Mouse (Mus musculus) forebrain, embryonic 14.5 days (tissue): ENCODE measurements around the gene Mical1. TPM values are rescaled to one million over a fixed set of nuclear protein-coding genes. Genes with fewer than 3 reads are reported as not detected.

Experiments used
- ATAC-seq: fragments of 200-750 bp; cut with Nextera tagmentation; 2 replicates; pipeline ENCODE4 v1.8.0; 2017; ENCODE audit warnings: mild to moderate bottlenecking, moderate library complexity
- DNase-seq: peaks from one replicate; pipeline ENCODE4 v3.0.0-alpha.2; 2015; ENCODE audit warnings: low spot score
- H3K27ac ChIP-seq: fragments of 300-500 bp; sonication (generic); 2 replicates; pipeline ENCODE4 v1.5.1; 2014; ENCODE audit warnings: low read depth, mild to moderate bottlenecking, control low read depth, low read length, moderate library complexity
- H3K27me3 ChIP-seq: fragments of 300-500 bp; sonication (generic); replicated peaks from 2 replicates; pipeline ENCODE4 v1.6.1; 2014; ENCODE audit warnings: low read length, control low read depth, mixed read lengths; ENCODE audit not compliant: control insufficient read depth, insufficient read depth
- H3K36me3 ChIP-seq: fragments of 300-500 bp; sonication (generic); 2 replicates; pipeline ENCODE4 v1.6.1; 2014; ENCODE audit warnings: low read length, control low read depth; ENCODE audit not compliant: control insufficient read depth, insufficient read depth
- H3K4me1 ChIP-seq: fragments of 300-500 bp; sonication (generic); 2 replicates; pipeline ENCODE4 v1.6.1; 2014; ENCODE audit warnings: antibody characterized with exemption, low read length, control low read depth; ENCODE audit not compliant: control insufficient read depth, insufficient read depth
- H3K4me2 ChIP-seq: fragments of 300-500 bp; sonication (generic); 2 replicates; pipeline ENCODE4 v1.6.1; 2014; ENCODE audit warnings: mild to moderate bottlenecking, control low read depth, low read length
- H3K4me3 ChIP-seq: fragments of 300-500 bp; sonication (generic); 2 replicates; pipeline ENCODE4 v1.5.1; 2014; ENCODE audit warnings: low read depth, low read length, control low read depth
- H3K9ac ChIP-seq: fragments of 300-500 bp; sonication (generic); 2 replicates; pipeline ENCODE4 v1.6.1; 2014; ENCODE audit warnings: mild to moderate bottlenecking, low read length, control low read depth, moderate library complexity
- H3K9me3 ChIP-seq: fragments of 300-500 bp; sonication (generic); replicated peaks from 2 replicates; pipeline ENCODE4 v1.6.1; 2016; ENCODE audit warnings: low read length, control low read depth, mixed read lengths; ENCODE audit not compliant: control insufficient read depth
- WGBS: fragments of 180-500 bp; shearing (Covaris S2); extraction: QIAGEN DNeasy Blood & Tissue Kit; methylation state at CpG from one replicate; pipeline ENCODE4 v1.1.7; 2014; 5-methylcytosine and 5-hydroxymethylcytosine counted together
- polyA plus RNA-seq: library from polyadenylated mRNA; unstranded; fragments of >200 nt; fragmentation: Nextera tagmentation; extraction: Ambion mirVana; gene quantifications from 2 replicates; pipeline ENCODE4 v1.2.1, GENCODE M21; 2014

The Mical1 gene
- polyA plus RNA-seq, 1 experiment from 2014 or later, result 24.9 TPM

DNA sequence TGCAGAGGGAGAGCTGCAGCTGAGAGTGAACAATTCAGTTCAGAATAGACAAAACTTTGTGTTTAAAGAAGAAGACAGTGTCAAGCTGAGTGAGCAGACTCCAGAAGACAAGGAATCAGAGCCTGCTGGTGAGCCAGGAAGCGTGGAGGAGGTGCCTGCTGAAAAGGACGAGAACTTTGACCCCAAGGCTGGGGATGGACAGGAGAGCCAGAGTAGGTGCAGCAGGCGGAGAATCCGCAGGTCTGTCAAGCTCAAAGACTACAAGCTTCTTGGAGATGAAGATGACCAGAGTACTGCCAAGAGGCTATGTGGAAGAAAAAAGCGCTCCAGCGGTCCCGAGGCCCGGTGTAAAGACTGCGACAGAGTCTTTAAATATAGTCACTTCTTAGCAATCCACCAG, 24.5 kb upstream of the Mical1 start:
- 96% methylated on average over 9 of the region's 9 CpGs for WGBS
- Histone ChIP-seq H3K9me3 (no peaks in the 10 kb centered on the region), H3K4me2 (no peak overlapping the region), H3K27ac (no peak overlapping the region), H3K4me1 (peaks cover 9% of the 10 kb centered on the region), H3K27me3 (no peaks in the 10 kb centered on the region), H3K4me3 (no peak overlapping the region), H3K36me3 (peaks cover 40% of the 10 kb centered on the region), H3K9ac (no peak overlapping the region)
- DNase-seq (no peak), ATAC-seq (no peak)

DNA sequence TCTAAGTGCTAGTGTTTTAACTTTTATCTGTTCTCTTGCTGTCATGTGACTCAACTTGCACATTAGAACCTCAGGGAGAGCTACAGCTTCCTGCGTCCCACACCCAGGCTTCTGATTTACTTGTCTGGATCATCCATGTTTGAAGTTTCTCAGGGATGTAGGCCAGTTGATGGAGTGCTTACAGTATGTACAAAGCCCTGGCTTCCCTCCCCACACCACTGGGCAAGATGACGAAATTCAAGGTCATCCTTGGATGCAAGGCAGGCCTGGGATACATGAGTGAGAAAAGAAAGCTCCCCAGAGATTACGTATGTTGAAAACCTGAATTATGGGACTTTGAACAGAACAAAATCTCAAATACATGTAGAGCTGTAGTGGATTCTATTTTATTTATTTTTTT, 23.3 kb upstream of the Mical1 start:
- no peak overlapping the region for H3K9ac ChIP-seq
- 90% methylated on average over 3 of the region's 3 CpGs for WGBS
- H3K27me3 ChIP-seq, result no peaks in the 10 kb centered on the region
- peaks cover 9% of the 10 kb centered on the region for H3K4me1 ChIP-seq
- H3K36me3 ChIP-seq, result peaks cover 42% of the 10 kb centered on the region
- no peak overlapping the region for H3K4me2 ChIP-seq
- H3K27ac ChIP-seq, result no peak overlapping the region
- H3K9me3 ChIP-seq, result no peaks in the 10 kb centered on the region
- DNase-seq (no peak), ATAC-seq (no peak)
- no peak overlapping the region for H3K4me3 ChIP-seq

DNA sequence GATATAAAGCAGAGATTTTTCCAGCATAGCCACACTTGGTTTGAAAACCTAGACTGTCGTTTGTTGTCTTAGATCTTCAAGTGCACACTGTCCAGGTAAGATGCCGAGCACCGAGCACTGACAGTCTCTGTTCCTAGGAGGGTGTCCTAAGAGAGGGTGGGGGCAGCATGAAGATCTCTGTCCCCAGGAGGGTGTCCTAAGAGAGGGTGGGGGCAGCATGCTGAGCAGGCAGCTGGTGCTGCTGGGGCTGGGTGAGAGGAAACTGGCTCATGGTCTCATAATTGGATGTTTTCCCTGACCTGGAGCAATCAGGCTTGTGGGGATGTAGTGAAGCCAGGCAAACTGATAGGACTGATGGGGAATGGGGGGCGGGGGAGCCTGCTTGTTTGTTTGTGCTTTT, 16.1 kb upstream of the Mical1 start:
- Histone ChIP-seq H3K4me3 (no peak overlapping the region), H3K9ac (no peak overlapping the region), H3K4me1 (no peaks in the 10 kb centered on the region), H3K4me2 (no peak overlapping the region), H3K9me3 (no peaks in the 10 kb centered on the region), H3K27me3 (no peaks in the 10 kb centered on the region), H3K27ac (no peak overlapping the region), H3K36me3 (peaks cover 54% of the 10 kb centered on the region)
- ATAC-seq, result no peak
- 77% methylated on average over 4 of the region's 4 CpGs for WGBS
- no peak for DNase-seq

DNA sequence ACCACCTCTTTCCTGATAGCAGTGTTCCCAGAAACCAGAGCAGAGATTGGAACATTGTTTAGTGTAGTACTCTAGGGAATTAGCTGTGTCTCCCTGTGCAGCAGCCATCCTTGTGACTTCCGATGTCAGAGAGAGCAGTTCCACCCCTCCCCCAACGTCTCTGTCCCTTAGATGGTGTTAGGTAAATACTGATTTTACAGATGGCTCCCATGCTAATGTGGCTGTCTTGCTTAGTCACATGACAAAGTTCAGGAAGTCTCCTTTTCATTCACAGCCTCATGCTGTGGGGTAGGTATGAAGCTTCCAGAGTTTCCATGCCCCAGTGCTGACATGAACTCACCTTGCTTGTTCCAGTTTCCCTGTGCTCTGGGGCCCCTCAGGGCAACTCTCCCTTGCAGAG, 15.6 kb upstream of the Mical1 start:
- Histone ChIP-seq H3K9ac (no peak overlapping the region), H3K4me2 (no peak overlapping the region), H3K4me1 (no peaks in the 10 kb centered on the region), H3K4me3 (no peak overlapping the region), H3K36me3 (peaks cover 53% of the 10 kb centered on the region), H3K9me3 (no peaks in the 10 kb centered on the region), H3K27ac (no peak overlapping the region), H3K27me3 (no peaks in the 10 kb centered on the region)
- DNase-seq, result peak; percentile 9
- WGBS, result 42% methylated on average over 2 of the region's 2 CpGs
- no peak for ATAC-seq

DNA sequence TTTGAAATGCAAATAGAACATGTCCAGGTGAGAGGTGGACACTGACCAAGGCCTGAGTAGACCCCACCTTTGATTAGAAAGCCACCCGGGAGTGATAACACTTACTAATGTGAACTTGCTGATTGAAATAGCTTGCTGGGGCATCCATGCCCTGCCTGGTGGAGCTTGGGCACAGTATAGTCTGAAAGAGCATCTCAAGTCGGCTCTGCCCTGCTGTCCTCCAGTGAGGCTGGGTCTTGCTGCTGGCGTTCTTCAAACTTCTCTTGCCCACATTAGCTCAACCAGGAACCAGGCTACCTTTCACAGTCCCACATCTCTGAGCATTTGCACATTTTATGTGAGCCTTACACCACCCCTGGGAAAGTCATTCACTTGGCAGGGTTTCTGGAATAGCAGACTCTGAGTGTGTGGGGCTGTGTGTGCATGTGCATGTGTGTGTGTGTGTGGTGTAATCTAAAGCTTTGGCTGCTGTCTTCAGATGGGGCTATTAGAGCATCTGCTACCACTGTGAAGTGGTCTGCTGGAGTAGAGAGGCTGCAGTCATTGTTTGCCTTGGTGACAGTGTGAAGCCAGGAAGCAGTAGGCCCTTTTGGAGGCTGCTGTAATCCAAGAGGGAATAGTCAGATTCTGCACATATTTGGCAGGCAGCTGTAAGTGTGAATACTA, 14.9 kb upstream of the Mical1 start:
- DNase-seq (peak; percentile 14), ATAC-seq (no peak)
- no peaks in the 10 kb centered on the region for H3K9me3 ChIP-seq
- H3K4me2 ChIP-seq, result no peak overlapping the region
- no peak overlapping the region for H3K27ac ChIP-seq
- H3K4me3 ChIP-seq, result no peak overlapping the region
- H3K9ac ChIP-seq, result no peak overlapping the region
- H3K4me1 ChIP-seq, result no peaks in the 10 kb centered on the region
- H3K27me3 ChIP-seq, result no peaks in the 10 kb centered on the region
- WGBS, result 88% methylated on average over 3 of the region's 3 CpGs
- H3K36me3 ChIP-seq, result peaks cover 50% of the 10 kb centered on the region

DNA sequence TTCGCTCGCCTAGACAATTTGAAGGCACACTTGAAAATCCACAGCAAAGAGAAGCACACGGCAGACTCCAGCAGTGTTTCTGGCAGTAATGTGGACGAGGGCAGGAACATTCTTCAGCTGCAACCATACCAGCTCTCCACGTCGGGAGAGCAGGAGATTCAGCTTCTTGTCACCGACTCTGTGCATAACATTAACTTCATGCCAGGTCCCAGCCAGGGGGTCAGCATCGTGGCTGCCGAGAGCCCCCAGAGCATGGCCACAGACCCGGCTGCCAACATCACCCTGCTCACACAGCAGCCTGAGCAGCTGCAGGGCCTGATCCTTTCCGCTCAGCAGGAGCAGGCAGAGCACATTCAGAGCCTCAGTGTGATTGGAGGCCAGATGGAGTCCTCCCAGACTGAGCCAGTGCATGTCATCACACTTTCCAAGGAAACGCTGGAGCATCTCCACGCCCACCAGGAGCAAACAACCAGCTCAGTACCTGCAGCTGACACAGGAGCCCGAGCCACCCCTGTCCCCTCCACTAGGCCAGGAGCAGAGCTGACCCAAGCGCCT, 11.6 kb upstream of the Mical1 start:
- no peaks in the 10 kb centered on the region for H3K4me1 ChIP-seq
- H3K36me3 ChIP-seq, result peaks cover 37% of the 10 kb centered on the region
- peak overlapping the region; percentile 27; the same call in 1 of the 2 replicates for H3K27ac ChIP-seq
- ATAC-seq (no peak), DNase-seq (no peak)
- no peak overlapping the region for H3K9ac ChIP-seq
- H3K4me3 ChIP-seq, result no peak overlapping the region
- 50% methylated on average over 15 of the region's 15 CpGs for WGBS
- no peak overlapping the region for H3K4me2 ChIP-seq
- no peaks in the 10 kb centered on the region for H3K27me3 ChIP-seq
- no peaks in the 10 kb centered on the region for H3K9me3 ChIP-seq

DNA sequence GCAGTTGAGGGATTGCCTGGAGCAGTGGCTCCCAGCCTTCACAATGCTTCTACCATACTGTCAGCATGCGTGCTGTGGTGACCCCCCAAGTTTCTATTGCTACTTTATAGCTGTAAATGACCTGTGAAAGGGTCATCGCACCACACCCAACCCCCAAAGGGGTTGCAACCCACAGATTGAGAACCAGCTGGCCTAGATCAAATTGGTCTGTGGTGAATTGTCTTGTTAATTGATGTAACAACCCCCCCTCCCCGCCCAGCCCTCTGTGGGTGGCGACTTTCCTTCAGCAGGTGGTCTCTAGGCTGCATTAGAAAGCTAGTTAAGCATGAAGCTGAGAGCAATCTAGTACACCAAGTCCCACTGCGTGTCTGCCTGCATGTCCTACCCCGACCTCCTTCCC, 8.8 kb upstream of the Mical1 start:
- DNase-seq, result no peak
- WGBS, result 29% methylated on average over 6 of the region's 6 CpGs
- ATAC-seq, result no peak
- Histone ChIP-seq H3K4me3 (no peak overlapping the region), H3K9ac (no peak overlapping the region), H3K36me3 (peaks cover 29% of the 10 kb centered on the region), H3K27me3 (no peaks in the 10 kb centered on the region), H3K4me2 (no peak overlapping the region), H3K4me1 (no peaks in the 10 kb centered on the region), H3K9me3 (no peaks in the 10 kb centered on the region), H3K27ac (no peak overlapping the region)

DNA sequence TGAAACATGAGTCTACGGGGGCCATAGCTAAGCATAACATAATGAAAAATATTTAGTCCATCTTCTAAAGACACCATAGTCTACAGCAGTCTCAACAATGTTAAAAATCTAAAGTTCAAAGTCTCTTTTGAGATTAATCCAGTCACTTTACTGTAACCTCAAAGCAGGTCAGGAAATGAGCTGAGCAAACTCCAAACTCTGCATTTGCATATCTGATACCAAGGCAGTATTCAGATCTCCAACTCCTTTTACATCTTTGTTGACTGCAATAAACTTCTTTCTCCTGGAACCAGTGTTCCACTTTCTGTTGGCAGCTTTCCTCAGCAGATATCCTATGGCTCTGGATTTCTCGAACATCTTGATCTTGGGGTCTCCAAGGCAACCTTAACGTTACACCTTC, 5.4 kb upstream of the Mical1 start:
- WGBS, result 93% methylated on average over 3 of the region's 3 CpGs

DNA sequence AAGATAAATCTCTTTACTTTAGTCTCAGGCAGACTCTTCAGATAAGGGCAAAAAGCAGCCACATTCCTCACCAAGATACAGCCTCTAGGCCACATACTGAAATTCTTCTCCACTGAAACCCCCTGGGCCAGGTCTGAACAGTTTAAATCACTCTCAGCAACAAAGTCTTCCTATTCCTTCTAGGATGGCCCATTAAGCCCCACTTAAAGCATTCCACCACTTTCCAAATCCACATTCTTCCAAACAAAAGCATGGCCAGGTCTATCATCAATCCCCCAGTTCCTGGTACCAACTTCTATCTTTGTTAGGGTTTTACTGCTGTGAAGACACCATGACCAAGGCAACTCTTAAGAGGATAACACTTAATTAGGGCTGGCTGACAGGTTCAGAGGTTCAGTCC, 3.6 kb upstream of the Mical1 start:
- Histone ChIP-seq H3K4me3 (no peak overlapping the region), H3K9me3 (no peaks in the 10 kb centered on the region), H3K9ac (no peak overlapping the region), H3K36me3 (peaks cover 6% of the 10 kb centered on the region; the same call in 1 of the 2 replicates), H3K4me1 (peaks cover 11% of the 10 kb centered on the region; the same call in 1 of the 2 replicates), H3K27ac (no peak overlapping the region), H3K4me2 (no peak overlapping the region), H3K27me3 (no peaks in the 10 kb centered on the region)
- no peak for ATAC-seq
- DNase-seq, result no peak

More for the DNA sequence above, 5.4 kb upstream of the Mical1 start:
- Histone ChIP-seq H3K27me3 (no peaks in the 10 kb centered on the region), H3K27ac (no peak overlapping the region), H3K4me1 (peaks cover under 1% of the 10 kb centered on the region; the same call in 1 of the 2 replicates), H3K4me2 (no peak overlapping the region), H3K36me3 (peaks cover 11% of the 10 kb centered on the region), H3K9me3 (no peaks in the 10 kb centered on the region), H3K9ac (no peak overlapping the region), H3K4me3 (no peak overlapping the region)
- ATAC-seq, result no peak
- DNase-seq, result no peak
